Mouse (Mus musculus) heart, embryonic 12.5 days (tissue): ENCODE results near the gene Asphd1. TPM values are rescaled to one million over a fixed set of nuclear protein-coding genes. Genes with fewer than 3 reads are reported as not detected.
"Not testable (repeated sequence)": the region's sequence is repeated elsewhere in the genome, so short reads cannot be mapped to it uniquely, and the experiment has no call there.

ENCODE experiments used
- ATAC-seq: fragments of 200-750 bp; cut with Nextera tagmentation; 2 replicates; pipeline ENCODE4 v1.8.0; 2017; ENCODE audit warnings: moderate TSS enrichment, moderate library complexity; ENCODE audit not compliant: insufficient number of reproducible peaks, low FRiP score
- H3K27ac ChIP-seq: fragments of 300-500 bp; sonication (generic); 2 replicates; pipeline ENCODE4 v1.5.1; 2016; ENCODE audit warnings: mild to moderate bottlenecking, moderate library complexity; ENCODE audit not compliant: poor library complexity, severe bottlenecking
- H3K27me3 ChIP-seq: fragments of 300-500 bp; sonication (generic); replicated peaks from 2 replicates; pipeline ENCODE4 v1.6.1; 2016; ENCODE audit warnings: mild to moderate bottlenecking, moderate library complexity
- H3K36me3 ChIP-seq: fragments of 300-500 bp; sonication (generic); 2 replicates; pipeline ENCODE4 v1.6.1; 2016; ENCODE audit warnings: mild to moderate bottlenecking, moderate library complexity
- H3K4me1 ChIP-seq: fragments of 300-500 bp; sonication (generic); replicated peaks from 2 replicates; pipeline ENCODE4 v1.6.1; 2016; ENCODE audit warnings: mild to moderate bottlenecking
- H3K4me2 ChIP-seq: fragments of 300-500 bp; sonication (generic); 2 replicates; pipeline ENCODE4 v1.6.1; 2016; ENCODE audit warnings: mild to moderate bottlenecking, moderate library complexity
- H3K4me3 ChIP-seq: fragments of 300-500 bp; sonication (generic); 2 replicates; pipeline ENCODE4 v1.5.1; 2016; ENCODE audit warnings: mild to moderate bottlenecking
- H3K9ac ChIP-seq: fragments of 300-500 bp; sonication (generic); 2 replicates; pipeline ENCODE4 v1.6.1; 2016; ENCODE audit warnings: mild to moderate bottlenecking, moderate library complexity
- H3K9me3 ChIP-seq: fragments of 300-500 bp; sonication (generic); replicated peaks from 2 replicates; pipeline ENCODE4 v1.6.1; 2016; ENCODE audit warnings: mild to moderate bottlenecking, moderate library complexity
- WGBS: fragments of 180-500 bp; shearing (Covaris S2); methylation state at CpG from one replicate; pipeline ENCODE4 v1.1.7; 2016; 5-methylcytosine and 5-hydroxymethylcytosine counted together
- polyA plus RNA-seq: library from polyadenylated mRNA; unstranded; fragments of >200 nt; fragmentation: Nextera tagmentation; extraction: Ambion mirVana; gene quantifications from 2 replicates; pipeline ENCODE4 v1.2.1, GENCODE M21; 2016

The Asphd1 gene
- polyA plus RNA-seq, 1 experiment from 2014 or later = not detected

DNA sequence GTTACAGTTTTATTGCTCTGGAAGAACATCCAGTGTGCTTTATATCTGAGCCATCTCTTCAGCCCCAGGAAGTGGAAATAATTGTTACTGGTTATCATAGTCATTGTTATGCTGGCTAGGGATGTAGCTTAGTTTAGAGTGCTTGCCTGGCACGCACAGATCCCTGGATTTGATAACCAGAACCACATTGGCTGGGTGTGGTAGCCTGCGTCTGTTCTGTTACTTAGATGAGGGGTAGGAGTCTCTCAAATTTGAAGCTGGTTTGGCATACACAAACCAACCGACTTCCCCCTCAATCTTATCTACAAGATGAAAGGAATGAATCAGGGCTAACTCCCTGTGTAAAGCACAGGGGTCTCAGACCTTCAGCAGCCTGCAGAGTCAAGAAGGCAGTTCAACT lies 23.1 kb downstream of the Asphd1 start:
- H3K4me3 ChIP-seq = no peak overlapping the region
- ATAC-seq = no peak
- 20% methylated on average over 3 of the region's 3 CpGs for WGBS

DNA sequence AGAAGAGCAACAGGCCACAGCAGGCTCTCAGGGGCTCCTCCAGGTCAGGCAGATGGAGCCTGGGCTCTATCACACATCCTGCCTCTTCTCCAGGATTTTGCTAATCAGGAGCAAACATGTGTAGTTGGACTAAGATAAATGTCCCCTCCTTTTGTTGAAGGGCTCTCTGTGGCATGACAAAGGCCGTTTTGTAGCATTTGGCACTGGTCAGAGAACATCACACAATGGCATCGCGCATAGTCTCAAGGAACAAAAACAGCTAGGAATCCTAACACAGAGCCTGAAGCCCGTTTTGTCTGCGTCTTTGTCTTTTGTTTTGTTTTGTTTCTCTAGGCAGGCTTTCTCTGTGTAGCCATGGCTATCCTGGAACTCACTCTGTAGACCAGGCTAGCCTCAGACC lies 25.4 kb downstream of the Asphd1 start:
- Histone ChIP-seq H3K36me3 (no peaks in the 10 kb centered on the region), H3K4me2 (no peak overlapping the region), H3K9ac (no peak overlapping the region), H3K4me3 (no peak overlapping the region), H3K4me1 (0 out of 2 replicates have a peak, but pooled peaks cover 3% of the 10 kb centered on the region), H3K27ac (peak overlapping the region; percentile 23; the same call in 1 of the 2 replicates), H3K27me3 (no peaks in the 10 kb centered on the region), H3K9me3 (no peaks in the 10 kb centered on the region)
- 60% methylated on average over 5 of the region's 5 CpGs for WGBS
- peak; percentile 25; the same call in 1 of the 2 replicates for ATAC-seq

More for the DNA sequence above, 23.1 kb downstream of the Asphd1 start:
- Histone ChIP-seq H3K27me3 (no peaks in the 10 kb centered on the region), H3K9ac (no peak overlapping the region), H3K4me1 (peaks cover 13% of the 10 kb centered on the region), H3K9me3 (no peaks in the 10 kb centered on the region), H3K4me2 (no peak overlapping the region), H3K36me3 (peaks cover 8% of the 10 kb centered on the region; the same call in 1 of the 2 replicates), H3K27ac (no peak overlapping the region)

DNA sequence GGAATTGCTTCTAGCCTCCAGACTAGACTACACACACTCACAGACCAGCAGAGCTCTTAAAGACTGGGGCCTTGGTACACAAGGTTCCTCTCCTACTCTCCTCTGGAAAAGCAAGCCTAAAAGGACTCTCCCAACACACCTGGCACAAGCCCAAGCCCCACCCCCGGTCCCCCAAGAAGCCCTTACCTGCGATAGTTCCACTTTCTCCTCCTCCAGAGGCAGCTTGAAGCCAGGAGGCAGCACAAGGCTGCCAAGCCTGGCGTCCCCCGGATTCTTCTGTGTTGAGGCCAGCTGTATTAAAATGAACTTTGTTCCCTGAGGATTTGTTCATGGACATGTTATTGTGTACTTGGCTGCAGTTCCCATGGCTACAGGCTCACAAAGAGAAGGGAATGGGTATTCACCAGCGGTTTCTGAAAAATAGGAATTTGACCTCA lies 26.7 kb downstream of the Asphd1 start, which contains the start of gene Tmem219:
TSS of gene Tmem219 (minus strand) at position 294 of the 437 bp plus-strand sequence.
- 64% methylated on average over 5 of the region's 5 CpGs for WGBS
- Histone ChIP-seq H3K27ac (no peak within 1 kb of the TSS; the same call in 1 of the 2 replicates), H3K4me3 (no peak within 1 kb of the TSS), H3K9ac (0 out of 2 replicates have a peak within 1 kb of the TSS, but pooled peaks have one; percentile 13), H3K4me2 (no peak within 1 kb of the TSS), H3K36me3 (no peaks in the 10 kb centered on the region), H3K9me3 (no peaks in the 10 kb centered on the region), H3K27me3 (no peaks in the 10 kb centered on the region), H3K4me1 (0 out of 2 replicates have a peak, but pooled peaks cover 3% of the 10 kb centered on the region)
- no peak for ATAC-seq

DNA sequence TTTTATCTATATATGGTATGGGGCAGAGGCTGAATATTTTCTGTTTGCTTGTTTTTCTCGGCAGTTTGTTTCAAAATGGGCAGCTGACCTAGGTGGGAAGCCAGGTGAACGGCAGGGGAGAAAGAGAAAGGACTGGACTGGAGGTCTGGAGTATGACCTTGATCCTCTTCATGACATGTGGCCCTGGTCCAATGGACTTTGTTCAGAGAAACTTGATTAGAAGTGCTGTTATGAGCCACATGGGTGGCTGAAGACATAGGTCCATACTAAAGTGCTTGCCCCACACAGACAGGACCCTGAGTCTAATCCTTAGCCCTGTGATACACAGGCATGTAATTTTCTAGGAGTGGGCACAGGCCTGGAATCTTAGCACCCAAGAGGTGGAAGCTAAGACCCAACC lies 27.8 kb downstream of the Asphd1 start:
- Histone ChIP-seq H3K9me3 (no peaks in the 10 kb centered on the region), H3K4me3 (no peak overlapping the region), H3K9ac (no peak overlapping the region), H3K4me1 (0 out of 2 replicates have a peak, but pooled peaks cover 3% of the 10 kb centered on the region), H3K36me3 (no peaks in the 10 kb centered on the region), H3K27me3 (no peaks in the 10 kb centered on the region), H3K27ac (no peak overlapping the region), H3K4me2 (no peak overlapping the region)
- ATAC-seq = no peak
- 75% methylated on average over 2 of the region's 2 CpGs for WGBS

DNA sequence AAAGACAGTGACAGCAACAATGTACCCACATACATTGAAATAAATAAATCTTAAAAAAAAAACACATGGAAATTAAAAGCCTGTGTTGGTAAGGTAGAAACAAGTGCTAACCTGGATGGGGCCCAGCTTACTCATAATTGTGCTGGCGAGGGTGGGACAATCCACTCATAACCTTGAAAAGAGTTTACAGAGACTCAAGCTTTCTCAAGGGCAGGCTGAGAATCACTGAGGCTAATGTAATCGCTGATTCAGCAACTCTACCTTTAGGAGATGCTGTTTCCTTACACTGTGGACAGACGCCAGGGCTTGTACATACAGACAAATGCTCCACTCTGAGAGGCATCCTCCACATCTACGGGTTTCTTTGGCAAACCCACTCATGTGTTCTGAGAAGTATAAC lies 29.4 kb downstream of the Asphd1 start:
- Histone ChIP-seq H3K9ac (no peak overlapping the region), H3K27me3 (no peaks in the 10 kb centered on the region), H3K4me2 (no peak overlapping the region), H3K4me3 (no peak overlapping the region), H3K27ac (no peak overlapping the region), H3K4me1 (no peaks in the 10 kb centered on the region), H3K9me3 (no peaks in the 10 kb centered on the region), H3K36me3 (no peaks in the 10 kb centered on the region)
- no peak for ATAC-seq
- 80% methylated on average over 4 of the region's 4 CpGs for WGBS

DNA sequence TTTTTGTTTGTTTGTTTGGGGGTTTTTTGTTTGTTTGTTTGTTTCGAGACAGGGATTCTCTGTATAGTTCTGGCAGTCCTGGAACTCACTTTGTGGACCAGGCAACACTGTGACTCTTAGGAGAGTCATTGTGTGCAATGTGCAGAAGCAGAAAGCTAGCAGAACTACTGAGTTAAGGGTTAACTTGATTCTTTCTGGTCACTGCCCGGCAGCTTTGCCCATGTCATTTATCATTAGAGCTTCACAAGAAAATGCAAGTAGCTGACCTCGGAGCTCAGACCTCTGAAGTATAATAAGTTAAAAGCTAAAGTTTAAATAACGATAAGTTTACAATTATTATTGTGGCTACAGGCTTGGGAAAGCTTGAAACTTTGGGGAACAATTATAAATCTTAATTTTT lies 31.0 kb downstream of the Asphd1 start:
- H3K4me2 ChIP-seq, H3K9ac ChIP-seq, H3K9me3 ChIP-seq, H3K36me3 ChIP-seq, H3K4me1 ChIP-seq, H3K27ac ChIP-seq, ATAC-seq, H3K4me3 ChIP-seq, H3K27me3 ChIP-seq: not testable (repeated sequence)
- WGBS = 45% methylated on average over 4 of the region's 4 CpGs

DNA sequence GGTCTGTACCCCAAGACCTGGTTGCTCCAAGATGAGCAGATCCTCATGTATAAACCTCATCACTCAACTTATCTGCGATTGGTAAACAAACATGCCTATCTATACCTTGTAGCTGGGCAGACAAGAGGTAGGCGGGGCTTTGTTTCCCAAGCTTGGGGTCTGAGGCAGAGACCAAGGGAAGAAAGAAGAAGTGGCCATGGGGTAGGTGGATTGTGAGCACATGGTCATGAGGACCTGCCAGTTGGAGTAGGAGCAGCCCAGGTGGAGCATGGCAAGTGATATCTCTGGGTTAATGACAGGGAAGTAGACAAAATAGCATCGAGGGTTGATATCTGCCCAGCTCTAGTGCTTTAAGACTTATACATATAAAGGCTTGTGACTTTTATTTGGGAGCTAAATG lies 34.5 kb downstream of the Asphd1 start:
- no peaks in the 10 kb centered on the region for H3K4me1 ChIP-seq
- no peaks in the 10 kb centered on the region for H3K36me3 ChIP-seq
- H3K27ac ChIP-seq = no peak overlapping the region
- no peak overlapping the region for H3K9ac ChIP-seq
- H3K4me2 ChIP-seq = no peak overlapping the region
- H3K9me3 ChIP-seq = no peaks in the 10 kb centered on the region
- H3K27me3 ChIP-seq = no peaks in the 10 kb centered on the region
- 78% methylated on average over 3 of the region's 3 CpGs for WGBS
- H3K4me3 ChIP-seq = no peak overlapping the region
- ATAC-seq = no peak

DNA sequence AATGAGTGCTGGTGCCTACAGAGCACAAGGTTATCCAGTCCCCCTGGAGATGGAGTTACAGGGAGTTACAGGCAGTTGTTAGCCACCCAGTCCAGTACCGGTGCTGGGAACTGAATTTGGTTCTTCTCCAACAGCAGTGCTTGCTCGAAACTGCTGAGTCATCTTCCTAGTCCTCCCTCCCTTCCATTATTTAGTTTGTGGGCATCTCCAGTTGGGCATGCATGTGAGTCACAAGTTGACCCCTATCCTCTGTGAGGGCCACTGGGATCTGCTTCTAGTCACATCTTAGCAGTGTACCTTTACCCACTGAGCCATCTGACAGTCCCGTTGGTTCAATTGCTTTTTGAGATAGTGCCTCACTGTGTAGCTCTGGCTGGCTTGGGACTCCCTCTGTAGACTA lies 43.8 kb downstream of the Asphd1 start:
- no peaks in the 10 kb centered on the region for H3K36me3 ChIP-seq
- H3K9ac ChIP-seq = no peak overlapping the region
- ATAC-seq = no peak
- no peak overlapping the region for H3K4me3 ChIP-seq
- H3K9me3 ChIP-seq = no peaks in the 10 kb centered on the region
- H3K27ac ChIP-seq = no peak overlapping the region
- H3K27me3 ChIP-seq = no peaks in the 10 kb centered on the region
- H3K4me1 ChIP-seq = no peaks in the 10 kb centered on the region
- H3K4me2 ChIP-seq = no peak overlapping the region
- 62% methylated on average over 3 of the region's 3 CpGs for WGBS

DNA sequence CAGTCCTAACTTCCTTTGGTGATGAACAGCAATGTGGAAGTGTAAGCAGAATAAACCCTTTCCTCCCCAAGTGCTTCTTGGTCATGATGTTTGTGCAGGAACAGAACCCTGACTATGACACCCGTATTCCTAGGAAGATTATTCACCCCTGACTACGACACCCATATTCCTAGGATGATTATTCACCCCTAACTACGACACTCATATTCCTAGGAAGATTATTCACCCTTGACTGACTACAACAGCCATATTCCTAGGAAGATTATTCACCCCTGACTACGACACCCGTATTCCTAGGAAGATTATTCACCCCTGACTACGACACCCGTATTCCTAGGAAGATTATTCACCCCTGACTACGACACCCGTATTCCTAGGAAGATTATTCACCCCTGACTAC lies 49.6 kb downstream of the Asphd1 start:
- not testable (repeated sequence) for H3K9ac ChIP-seq, H3K9me3 ChIP-seq, ATAC-seq, H3K36me3 ChIP-seq, H3K27me3 ChIP-seq, H3K4me3 ChIP-seq, H3K4me2 ChIP-seq, H3K27ac ChIP-seq
- WGBS = 88% methylated on average over 8 of the region's 9 CpGs
- H3K4me1 ChIP-seq = peaks cover 11% of the 10 kb centered on the region

DNA sequence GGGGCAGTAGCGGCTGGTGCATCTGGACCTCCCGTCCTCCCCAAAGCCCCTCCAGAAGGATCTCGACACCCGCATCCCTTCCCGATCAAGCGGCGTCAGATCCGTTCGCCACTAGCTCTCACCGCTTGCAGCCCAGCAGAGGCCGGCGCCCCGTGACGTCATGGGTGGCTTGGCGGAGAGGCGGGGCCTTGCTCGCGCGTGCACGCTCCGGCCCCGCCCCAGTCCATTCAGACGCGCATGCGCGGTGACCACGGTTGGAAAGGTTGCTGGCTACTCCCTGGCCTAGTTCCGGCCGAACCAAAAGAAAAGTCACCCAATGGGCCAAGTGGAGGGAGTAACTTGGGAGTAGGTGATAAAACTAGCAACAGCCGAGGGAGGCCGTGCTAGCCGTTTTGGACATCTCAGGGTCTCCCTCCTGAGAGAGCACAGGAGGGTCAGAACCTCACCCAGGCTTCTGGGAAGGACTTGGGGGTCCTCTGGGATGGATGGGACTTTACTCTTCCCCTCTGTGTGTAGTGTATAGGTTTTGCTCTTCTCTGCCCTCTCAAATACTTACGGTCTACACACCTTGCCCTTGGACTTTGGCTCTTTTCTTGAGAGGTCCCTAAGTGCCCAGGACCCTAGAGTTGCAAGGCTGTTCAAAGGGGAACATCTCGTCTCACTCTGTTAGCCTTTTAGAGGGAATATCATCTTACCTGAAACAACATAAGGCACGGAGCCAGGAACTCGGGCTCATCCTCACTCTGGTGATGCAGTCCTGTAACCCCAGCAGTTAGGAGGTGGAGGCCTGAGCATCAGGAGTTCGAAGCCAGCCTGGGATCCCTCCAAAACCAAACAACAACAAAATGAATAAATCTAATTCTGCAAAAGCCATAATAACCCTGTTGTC lies 51.0 kb downstream of the Asphd1 start:
- Histone ChIP-seq H3K27me3 (no peaks in the 10 kb centered on the region), H3K4me1 (peaks cover 11% of the 10 kb centered on the region), H3K27ac (peak overlapping the region; percentile 44; the same call in 1 of the 2 replicates), H3K4me2 (peak overlapping the region; percentile 72), H3K9ac (peak overlapping the region; percentile 80), H3K9me3 (no peaks in the 10 kb centered on the region), H3K36me3 (no peaks in the 10 kb centered on the region), H3K4me3 (peak overlapping the region; percentile 64)
- peak; percentile 97 for ATAC-seq
- 12% methylated on average over 37 of the region's 37 CpGs for WGBS

DNA sequence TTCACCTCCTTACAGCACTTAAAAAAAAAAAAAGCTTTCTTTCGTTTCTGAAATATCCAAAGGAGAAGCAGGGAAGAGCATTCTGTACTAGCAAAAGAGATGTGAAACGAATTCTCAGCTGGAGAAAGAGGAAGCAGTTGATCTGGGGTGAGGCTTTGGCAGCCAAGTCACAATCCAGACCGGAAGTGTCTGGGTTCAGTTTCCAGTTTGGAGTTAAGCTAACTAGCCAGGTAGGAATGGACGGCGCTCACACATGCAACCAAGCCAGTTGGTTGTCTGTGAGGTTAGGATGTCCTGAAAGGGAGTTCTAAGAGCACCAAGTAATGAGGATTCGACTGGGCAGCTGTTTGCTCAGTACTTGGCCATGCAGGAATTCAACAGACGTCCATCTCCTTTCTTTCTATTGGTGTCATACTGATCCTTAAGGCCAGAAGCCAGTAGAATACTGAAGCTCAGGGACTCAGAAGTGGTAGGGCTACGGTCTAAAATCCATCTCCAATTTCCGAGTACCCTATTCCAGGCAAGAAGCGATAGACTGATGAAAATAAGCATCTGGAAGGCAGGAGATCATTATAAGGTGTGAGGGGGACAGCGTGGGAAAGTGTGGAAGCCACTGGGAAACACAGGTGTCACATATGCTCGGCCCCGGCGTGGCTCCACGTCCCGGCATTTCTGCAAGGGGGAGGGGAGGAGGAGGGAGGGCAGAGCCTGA lies 51.8 kb downstream of the Asphd1 start:
- peak overlapping the region; percentile 72 for H3K4me2 ChIP-seq
- H3K9me3 ChIP-seq = no peaks in the 10 kb centered on the region
- peak overlapping the region; percentile 80 for H3K9ac ChIP-seq
- ATAC-seq = peak; percentile 73
- H3K4me1 ChIP-seq = peaks cover 11% of the 10 kb centered on the region
- peak overlapping the region; percentile 44; the same call in 1 of the 2 replicates for H3K27ac ChIP-seq
- 18% methylated on average over 16 of the region's 16 CpGs for WGBS
- H3K27me3 ChIP-seq = no peaks in the 10 kb centered on the region
- H3K4me3 ChIP-seq = peak overlapping the region; percentile 64
- H3K36me3 ChIP-seq = no peaks in the 10 kb centered on the region
